Mouse (Mus musculus): Measurements from ENCODE around the gene Gse1. TPM values are rescaled to one million over a fixed set of nuclear protein-coding genes. Genes with fewer than 3 reads are reported as not detected.

Gene Gse1
- polyA plus RNA-seq, 1 experiment from 2014 or later = 22.6 TPM

- Histone ChIP-seq H3K27ac (ENCODE audit: low read depth, low read length) (peak overlapping the region; percentile 95), H3K4me1 (ENCODE audit: control insufficient read depth, insufficient read depth, low read length) (peaks cover 46% of the 10 kb centered on the region), H3K27me3 (replicated peaks; ENCODE audit: control insufficient read depth, insufficient read depth, low read length) (no peaks in the 10 kb centered on the region), H3K36me3 (ENCODE audit: control insufficient read depth, insufficient read depth, low read length) (no peaks in the 10 kb centered on the region), H3K9ac (ENCODE audit: low read length) (peak overlapping the region; percentile 36; the same call in 1 of the 2 replicates), H3K9me3 (replicated peaks; ENCODE audit: control insufficient read depth, low read length) (no peaks in the 10 kb centered on the region), H3K4me2 (ENCODE audit: low read length) (peak overlapping the region; percentile 35; the same call in 1 of the 2 replicates), H3K4me3 (ENCODE audit: low read depth, low read length) (no peak overlapping the region)
- peak; percentile 68 for ATAC-seq
- WGBS = 5% methylated on average over 4 of the region's 4 CpGs
- DNase-seq (ENCODE audit: low spot score) = peak; percentile 87
These were observed 37.2 kb downstream of the Gse1 start for GRCm38 (mm10) chr8:120265471-120265870.

GRCm38 (mm10) chr8:120268541-120268980 lies 40.3 kb downstream of the Gse1 start:
- H3K9me3 ChIP-seq (replicated peaks; ENCODE audit: control insufficient read depth, low read length) = no peaks in the 10 kb centered on the region
- H3K27ac ChIP-seq (ENCODE audit: low read depth, low read length) = peak overlapping the region; percentile 62; the same call in 1 of the 2 replicates
- 70% methylated on average over 19 of the region's 19 CpGs for WGBS
- H3K27me3 ChIP-seq (replicated peaks; ENCODE audit: control insufficient read depth, insufficient read depth, low read length) = no peaks in the 10 kb centered on the region
- H3K4me3 ChIP-seq (ENCODE audit: low read depth, low read length) = no peak overlapping the region
- no peaks in the 10 kb centered on the region for H3K36me3 ChIP-seq (ENCODE audit: control insufficient read depth, insufficient read depth, low read length)
- H3K9ac ChIP-seq (ENCODE audit: low read length) = no peak overlapping the region
- DNase-seq (ENCODE audit: low spot score) = peak; percentile 55
- peaks cover 44% of the 10 kb centered on the region for H3K4me1 ChIP-seq (ENCODE audit: control insufficient read depth, insufficient read depth, low read length)
- no peak for ATAC-seq
- H3K4me2 ChIP-seq (ENCODE audit: low read length) = no peak overlapping the region

GRCm38 (mm10) chr8:120270449-120270848 lies 42.2 kb downstream of the Gse1 start:
- Histone ChIP-seq H3K4me2 (ENCODE audit: low read length) (no peak overlapping the region; the same call in 1 of the 2 replicates), H3K9ac (ENCODE audit: low read length) (peak overlapping the region; percentile 13; the same call in 1 of the 2 replicates), H3K36me3 (ENCODE audit: control insufficient read depth, insufficient read depth, low read length) (no peaks in the 10 kb centered on the region), H3K27ac (ENCODE audit: low read depth, low read length) (no peak overlapping the region), H3K27me3 (replicated peaks; ENCODE audit: control insufficient read depth, insufficient read depth, low read length) (no peaks in the 10 kb centered on the region), H3K4me3 (ENCODE audit: low read depth, low read length) (no peak overlapping the region), H3K4me1 (ENCODE audit: control insufficient read depth, insufficient read depth, low read length) (peaks cover 36% of the 10 kb centered on the region), H3K9me3 (replicated peaks; ENCODE audit: control insufficient read depth, low read length) (no peaks in the 10 kb centered on the region)
- ATAC-seq (peak; percentile 47), DNase-seq (ENCODE audit: low spot score) (peak; percentile 66)
- 39% methylated on average over 13 of the region's 13 CpGs for WGBS

- Histone ChIP-seq H3K9ac (ENCODE audit: low read length) (no peak overlapping the region), H3K27ac (ENCODE audit: low read depth, low read length) (no peak overlapping the region), H3K9me3 (replicated peaks; ENCODE audit: control insufficient read depth, low read length) (no peaks in the 10 kb centered on the region), H3K4me3 (ENCODE audit: low read depth, low read length) (no peak overlapping the region), H3K36me3 (ENCODE audit: control insufficient read depth, insufficient read depth, low read length) (no peaks in the 10 kb centered on the region), H3K27me3 (replicated peaks; ENCODE audit: control insufficient read depth, insufficient read depth, low read length) (no peaks in the 10 kb centered on the region), H3K4me1 (ENCODE audit: control insufficient read depth, insufficient read depth, low read length) (peaks cover 36% of the 10 kb centered on the region), H3K4me2 (ENCODE audit: low read length) (no peak overlapping the region)
- no peak for DNase-seq (ENCODE audit: low spot score)
- 83% methylated on average over 4 of the region's 4 CpGs for WGBS
- ATAC-seq = no peak
These were observed 45.2 kb downstream of the Gse1 start for GRCm38 (mm10) chr8:120273430-120273829.

GRCm38 (mm10) chr8:120276051-120276890 lies 48.0 kb downstream of the Gse1 start:
- H3K4me2 ChIP-seq (ENCODE audit: low read length) = peak overlapping the region; percentile 67
- peak overlapping the region; percentile 77 for H3K27ac ChIP-seq (ENCODE audit: low read depth, low read length)
- peaks cover 26% of the 10 kb centered on the region for H3K4me1 ChIP-seq (ENCODE audit: control insufficient read depth, insufficient read depth, low read length)
- WGBS = under 1% methylated on average over 47 of the region's 49 CpGs
- H3K9me3 ChIP-seq (replicated peaks; ENCODE audit: control insufficient read depth, low read length) = no peaks in the 10 kb centered on the region
- peak; percentile 83 for DNase-seq (ENCODE audit: low spot score)
- no peaks in the 10 kb centered on the region for H3K36me3 ChIP-seq (ENCODE audit: control insufficient read depth, insufficient read depth, low read length)
- peak overlapping the region; percentile 23 for H3K4me3 ChIP-seq (ENCODE audit: low read depth, low read length)
- H3K27me3 ChIP-seq (replicated peaks; ENCODE audit: control insufficient read depth, insufficient read depth, low read length) = no peaks in the 10 kb centered on the region
- peak overlapping the region; percentile 62 for H3K9ac ChIP-seq (ENCODE audit: low read length)
- peak; percentile 82 for ATAC-seq

GRCm38 (mm10) chr8:120276891-120277426 lies 48.7 kb downstream of the Gse1 start:
- no peak for DNase-seq (ENCODE audit: low spot score)
- peak overlapping the region; percentile 77; the same call in 1 of the 2 replicates for H3K27ac ChIP-seq (ENCODE audit: low read depth, low read length)
- no peak for ATAC-seq
- no peaks in the 10 kb centered on the region for H3K36me3 ChIP-seq (ENCODE audit: control insufficient read depth, insufficient read depth, low read length)
- peak overlapping the region; percentile 62 for H3K9ac ChIP-seq (ENCODE audit: low read length)
- peaks cover 23% of the 10 kb centered on the region for H3K4me1 ChIP-seq (ENCODE audit: control insufficient read depth, insufficient read depth, low read length)
- H3K4me2 ChIP-seq (ENCODE audit: low read length) = peak overlapping the region; percentile 67
- peak overlapping the region; percentile 23 for H3K4me3 ChIP-seq (ENCODE audit: low read depth, low read length)
- WGBS = 11% methylated on average over 16 of the region's 16 CpGs
- no peaks in the 10 kb centered on the region for H3K9me3 ChIP-seq (replicated peaks; ENCODE audit: control insufficient read depth, low read length)
- H3K27me3 ChIP-seq (replicated peaks; ENCODE audit: control insufficient read depth, insufficient read depth, low read length) = no peaks in the 10 kb centered on the region

- H3K27me3 ChIP-seq (replicated peaks; ENCODE audit: control insufficient read depth, insufficient read depth, low read length) = no peaks in the 10 kb centered on the region
- 80% methylated on average over 14 of the region's 14 CpGs for WGBS
- ATAC-seq (no peak), DNase-seq (ENCODE audit: low spot score) (no peak)
- H3K4me1 ChIP-seq (ENCODE audit: control insufficient read depth, insufficient read depth, low read length) = peaks cover 26% of the 10 kb centered on the region
- H3K36me3 ChIP-seq (ENCODE audit: control insufficient read depth, insufficient read depth, low read length) = no peaks in the 10 kb centered on the region
- H3K4me2 ChIP-seq (ENCODE audit: low read length) = no peak overlapping the region
- H3K27ac ChIP-seq (ENCODE audit: low read depth, low read length) = no peak overlapping the region
- no peak overlapping the region for H3K9ac ChIP-seq (ENCODE audit: low read length)
- H3K9me3 ChIP-seq (replicated peaks; ENCODE audit: control insufficient read depth, low read length) = no peaks in the 10 kb centered on the region
- H3K4me3 ChIP-seq (ENCODE audit: low read depth, low read length) = no peak overlapping the region
These were observed 49.8 kb downstream of the Gse1 start for GRCm38 (mm10) chr8:120278009-120278408.

- no peak overlapping the region for H3K4me2 ChIP-seq (ENCODE audit: low read length)
- DNase-seq (ENCODE audit: low spot score) = no peak
- no peak overlapping the region for H3K4me3 ChIP-seq (ENCODE audit: low read depth, low read length)
- peaks cover 35% of the 10 kb centered on the region for H3K4me1 ChIP-seq (ENCODE audit: control insufficient read depth, insufficient read depth, low read length)
- no peaks in the 10 kb centered on the region for H3K27me3 ChIP-seq (replicated peaks; ENCODE audit: control insufficient read depth, insufficient read depth, low read length)
- ATAC-seq = no peak
- H3K36me3 ChIP-seq (ENCODE audit: control insufficient read depth, insufficient read depth, low read length) = no peaks in the 10 kb centered on the region
- no peaks in the 10 kb centered on the region for H3K9me3 ChIP-seq (replicated peaks; ENCODE audit: control insufficient read depth, low read length)
- no peak overlapping the region for H3K9ac ChIP-seq (ENCODE audit: low read length)
- no peak overlapping the region for H3K27ac ChIP-seq (ENCODE audit: low read depth, low read length)
- WGBS = 77% methylated on average over 7 of the region's 8 CpGs
These were observed 51.2 kb downstream of the Gse1 start for GRCm38 (mm10) chr8:120279418-120279817.

- Histone ChIP-seq H3K27ac (ENCODE audit: low read depth, low read length) (no peak overlapping the region), H3K9ac (ENCODE audit: low read length) (no peak overlapping the region)
These were observed 53.2 kb downstream of the Gse1 start for GRCm38 (mm10) chr8:120281487-120281886.

More at GRCm38 (mm10) chr8:120281487-120281886, 53.2 kb downstream of the Gse1 start:
- Histone ChIP-seq H3K4me3 (ENCODE audit: low read depth, low read length) (no peak overlapping the region), H3K4me2 (ENCODE audit: low read length) (no peak overlapping the region), H3K27me3 (replicated peaks; ENCODE audit: control insufficient read depth, insufficient read depth, low read length) (no peaks in the 10 kb centered on the region), H3K36me3 (ENCODE audit: control insufficient read depth, insufficient read depth, low read length) (no peaks in the 10 kb centered on the region), H3K4me1 (ENCODE audit: control insufficient read depth, insufficient read depth, low read length) (peaks cover 33% of the 10 kb centered on the region), H3K9me3 (replicated peaks; ENCODE audit: control insufficient read depth, low read length) (no peaks in the 10 kb centered on the region)
- peak; percentile 92 for DNase-seq (ENCODE audit: low spot score)
- peak; percentile 66; the same call in 1 of the 2 replicates for ATAC-seq
- WGBS = 15% methylated on average over 4 of the region's 4 CpGs
